Mouse (Mus musculus): ENCODE results near the gene Hist1h4c. TPM values are rescaled to one million over a fixed set of nuclear protein-coding genes. Genes with fewer than 3 reads are reported as not detected.
A peak's percentile ranks its signal among the peaks of the same experiment; 100 is the strongest.
"Not testable (repeated sequence)": the region's sequence is repeated elsewhere in the genome, so short reads cannot be mapped to it uniquely, and the experiment has no call there.

Hist1h4c gene
- total and polyA plus RNA-seq, 3 experiments: 1.7 to 84.7 (median 70.2) TPM

- peak; percentile 34 for DNase-seq
These were observed 2.2 kb downstream of the Hist1h4c start for GRCm38 (mm10) chr13:23696061-23696474.

GRCm38 (mm10) chr13:23695514-23695913 is 2.7 kb downstream of the Hist1h4c start, which contains the start of gene Hist1h1t:
Hist1h1t (plus strand) TSS chr13:23695814.
- DNase-seq: no peak

- no peak for DNase-seq
These were observed 3.3 kb downstream of the Hist1h4c start for GRCm38 (mm10) chr13:23694956-23695355.

- DNase-seq: no peak
These were observed 4.3 kb downstream of the Hist1h4c start for GRCm38 (mm10) chr13:23693856-23694440.

GRCm38 (mm10) chr13:23689459-23689858 is 8.8 kb downstream of the Hist1h4c start:
- DNase-seq: no peak

- no peak for DNase-seq
These were observed 9.3 kb downstream of the Hist1h4c start for GRCm38 (mm10) chr13:23688956-23689355.

- DNase-seq: peak; percentile 17
These were observed 10.3 kb downstream of the Hist1h4c start for GRCm38 (mm10) chr13:23687907-23688306.

GRCm38 (mm10) chr13:23687181-23687580 is 11.1 kb downstream of the Hist1h4c start:
- no peak for DNase-seq

GRCm38 (mm10) chr13:23685966-23686365 is 12.3 kb downstream of the Hist1h4c start:
- DNase-seq: no peak

GRCm38 (mm10) chr13:23685121-23685861 is 13.0 kb downstream of the Hist1h4c start:
- DNase-seq: peak; percentile 35

- DNase-seq: peak; percentile 60
These were observed 13.8 kb downstream of the Hist1h4c start for GRCm38 (mm10) chr13:23684295-23684945.

GRCm38 (mm10) chr13:23683755-23684281 is 14.4 kb downstream of the Hist1h4c start, which contains the start of the genes Hist1h2ac and Hist1h2bc:
Hist1h2ac (minus strand) TSS chr13:23683948.
Hist1h2bc (plus strand) TSS chr13:23684199.
- DNase-seq: peak; percentile 91

GRCm38 (mm10) chr13:23682947-23683754 is 15.1 kb downstream of the Hist1h4c start:
- DNase-seq: not testable (repeated sequence)

GRCm38 (mm10) chr13:23682623-23682946 is 15.7 kb downstream of the Hist1h4c start:
- no peak for DNase-seq

- DNase-seq: no peak
These were observed 16.2 kb downstream of the Hist1h4c start for GRCm38 (mm10) chr13:23681990-23682582.

GRCm38 (mm10) chr13:23662536-23662935 is 35.7 kb downstream of the Hist1h4c start:
- DNase-seq: no peak

GRCm38 (mm10) chr13:23659636-23660366 is 38.5 kb downstream of the Hist1h4c start:
- no peak for DNase-seq
